Mouse (Mus musculus) midbrain, embryonic 16.5 days (tissue): ENCODE data around the gene Cfd. TPM values are rescaled to one million over a fixed set of nuclear protein-coding genes. Genes with fewer than 3 reads are reported as not detected.

Experiments
- ATAC-seq: fragments of 200-750 bp; cut with Nextera tagmentation; 2 replicates; pipeline ENCODE4 v1.8.0; 2017; ENCODE audit warnings: moderate TSS enrichment
- H3K27ac ChIP-seq: fragments of 300-500 bp; sonication (generic); 2 replicates; pipeline ENCODE4 v1.5.1; 2014; ENCODE audit warnings: mild to moderate bottlenecking, low read length, mixed read lengths
- H3K27me3 ChIP-seq: fragments of 300-500 bp; sonication (generic); 2 replicates; pipeline ENCODE4 v1.6.1; 2014; ENCODE audit warnings: low read depth, low read length, mixed read lengths; ENCODE audit not compliant: control insufficient read depth, insufficient read depth
- H3K36me3 ChIP-seq: fragments of 300-500 bp; sonication (generic); 2 replicates; pipeline ENCODE4 v1.6.1; 2014; ENCODE audit warnings: mild to moderate bottlenecking, low read length, moderate library complexity, mixed read lengths; ENCODE audit not compliant: control insufficient read depth, insufficient read depth
- H3K4me1 ChIP-seq: fragments of 300-500 bp; sonication (generic); 2 replicates; pipeline ENCODE4 v1.6.1; 2014; ENCODE audit warnings: mild to moderate bottlenecking, low read length, mixed read lengths; ENCODE audit not compliant: control insufficient read depth, insufficient read depth
- H3K4me2 ChIP-seq: fragments of 300-500 bp; sonication (generic); 2 replicates; pipeline ENCODE4 v1.6.1; 2014; ENCODE audit warnings: mild to moderate bottlenecking, low read length, mixed read lengths
- H3K4me3 ChIP-seq: fragments of 300-500 bp; sonication (generic); 2 replicates; pipeline ENCODE4 v1.5.1; 2014; ENCODE audit warnings: low read depth, mild to moderate bottlenecking, low read length, moderate library complexity, mixed read lengths
- H3K9ac ChIP-seq: fragments of 300-500 bp; sonication (generic); 2 replicates; pipeline ENCODE4 v1.6.1; 2014; ENCODE audit warnings: low read depth, low read length, mixed read lengths
- H3K9me3 ChIP-seq: fragments of 300-500 bp; sonication (generic); replicated peaks from 2 replicates; pipeline ENCODE4 v1.6.1; 2014; ENCODE audit warnings: mild to moderate bottlenecking, low read length, mixed read lengths; ENCODE audit not compliant: control insufficient read depth, poor library complexity, severe bottlenecking
- WGBS: fragments of 180-500 bp; shearing (Covaris S2); extraction: QIAGEN DNeasy Blood & Tissue Kit; methylation state at CpG from one replicate; pipeline ENCODE4 v1.1.7; 2014; 5-methylcytosine and 5-hydroxymethylcytosine counted together
- polyA plus RNA-seq: library from polyadenylated mRNA; unstranded; fragments of >200 nt; fragmentation: Nextera tagmentation; extraction: Ambion mirVana; gene quantifications from 2 replicates; pipeline ENCODE4 v1.2.1, GENCODE M21; 2015

Cfd gene
- polyA plus RNA-seq, 1 experiment from 2014 or later: 0.20 TPM

- H3K27ac ChIP-seq: no peak overlapping the region
- no peak for ATAC-seq
- peaks cover 59% of the 10 kb centered on the region for H3K27me3 ChIP-seq
- no peaks in the 10 kb centered on the region for H3K36me3 ChIP-seq
- peaks cover 44% of the 10 kb centered on the region for H3K4me1 ChIP-seq
- 5% methylated on average over 35 of the region's 35 CpGs for WGBS
- H3K4me2 ChIP-seq: peak overlapping the region; percentile 2; the same call in 1 of the 2 replicates
- H3K9me3 ChIP-seq: no peaks in the 10 kb centered on the region
- H3K4me3 ChIP-seq: no peak overlapping the region
- H3K9ac ChIP-seq: no peak overlapping the region
Measured at GRCm38 (mm10) chr10:79918231-79919078, 27.8 kb downstream of the Cfd start.

- H3K27me3 ChIP-seq: peaks cover 60% of the 10 kb centered on the region
- H3K9me3 ChIP-seq: no peaks in the 10 kb centered on the region
- H3K27ac ChIP-seq: no peak overlapping the region
- H3K4me1 ChIP-seq: peaks cover 40% of the 10 kb centered on the region
- no peaks in the 10 kb centered on the region for H3K36me3 ChIP-seq
- no peak overlapping the region for H3K9ac ChIP-seq
- no peak for ATAC-seq
- H3K4me3 ChIP-seq: no peak overlapping the region
- WGBS: 3% methylated on average over 20 of the region's 21 CpGs
- H3K4me2 ChIP-seq: no peak overlapping the region; the same call in 1 of the 2 replicates
Measured at GRCm38 (mm10) chr10:79919251-79919849, 28.7 kb downstream of the Cfd start.

GRCm38 (mm10) chr10:79920056-79920890 is 29.6 kb downstream of the Cfd start:
- Histone ChIP-seq H3K27me3 (peaks cover 60% of the 10 kb centered on the region), H3K27ac (no peak overlapping the region), H3K9me3 (no peaks in the 10 kb centered on the region), H3K36me3 (no peaks in the 10 kb centered on the region), H3K4me3 (peak overlapping the region; percentile 36), H3K4me1 (peaks cover 34% of the 10 kb centered on the region), H3K9ac (peak overlapping the region; percentile 55; the same call in 1 of the 2 replicates), H3K4me2 (peak overlapping the region; percentile 65)
- no peak for ATAC-seq
- 15% methylated on average over 26 of the region's 26 CpGs for WGBS

- H3K9ac ChIP-seq: peak within 1 kb of the TSS; percentile 55
- no peak for ATAC-seq
- peak within 1 kb of the TSS; percentile 36 for H3K4me3 ChIP-seq
- H3K4me1 ChIP-seq: peaks cover 33% of the 10 kb centered on the region
- WGBS: 5% methylated on average over 41 of the region's 41 CpGs
- peak within 1 kb of the TSS; percentile 65 for H3K4me2 ChIP-seq
- H3K36me3 ChIP-seq: no peaks in the 10 kb centered on the region
- no peaks in the 10 kb centered on the region for H3K9me3 ChIP-seq
- H3K27me3 ChIP-seq: peaks cover 60% of the 10 kb centered on the region
- no peak within 1 kb of the TSS for H3K27ac ChIP-seq
Measured at GRCm38 (mm10) chr10:79920958-79921535, 30.4 kb downstream of the Cfd start, which contains the start of gene R3hdm4. R3hdm4 (minus strand) TSS chr10:79921208.

GRCm38 (mm10) chr10:79921572-79921971 is 30.9 kb downstream of the Cfd start:
- Histone ChIP-seq H3K4me2 (peak overlapping the region; percentile 65), H3K9me3 (no peaks in the 10 kb centered on the region), H3K4me1 (peaks cover 35% of the 10 kb centered on the region), H3K36me3 (no peaks in the 10 kb centered on the region), H3K27ac (no peak overlapping the region), H3K27me3 (peaks cover 60% of the 10 kb centered on the region), H3K4me3 (peak overlapping the region; percentile 36), H3K9ac (peak overlapping the region; percentile 55)
- no peak for ATAC-seq
- 1% methylated on average over 34 of the region's 34 CpGs for WGBS

- no peaks in the 10 kb centered on the region for H3K9me3 ChIP-seq
- 0 out of 2 replicates have a peak overlapping the region, but pooled peaks have one; percentile 15 for H3K27ac ChIP-seq
- peak overlapping the region; percentile 93 for H3K4me2 ChIP-seq
- peaks cover 32% of the 10 kb centered on the region for H3K27me3 ChIP-seq
- H3K36me3 ChIP-seq: no peaks in the 10 kb centered on the region
- 10% methylated on average over 29 of the region's 29 CpGs for WGBS
- H3K4me3 ChIP-seq: peak overlapping the region; percentile 3; the same call in 1 of the 2 replicates
- peaks cover 37% of the 10 kb centered on the region for H3K4me1 ChIP-seq
- no peak overlapping the region for H3K9ac ChIP-seq
- no peak for ATAC-seq
Measured at GRCm38 (mm10) chr10:79924998-79925784, 34.5 kb downstream of the Cfd start.

- WGBS: 11% methylated on average over 14 of the region's 15 CpGs
- no peak; the same call in 1 of the 2 replicates for ATAC-seq
- H3K36me3 ChIP-seq: no peaks in the 10 kb centered on the region
- peak overlapping the region; percentile 90 for H3K9ac ChIP-seq
- no peaks in the 10 kb centered on the region for H3K9me3 ChIP-seq
- H3K27me3 ChIP-seq: peaks cover 25% of the 10 kb centered on the region
- peak overlapping the region; percentile 15; the same call in 1 of the 2 replicates for H3K27ac ChIP-seq
- H3K4me2 ChIP-seq: peak overlapping the region; percentile 93
- H3K4me3 ChIP-seq: peak overlapping the region; percentile 100
- H3K4me1 ChIP-seq: peaks cover 31% of the 10 kb centered on the region
Measured at GRCm38 (mm10) chr10:79925785-79926490, 35.3 kb downstream of the Cfd start.
